Comparison of ENCODE assay signal across 8 mouse cellular contexts in genomic region chr12:113097749-113098281, GRCm38 (mm10). TPM values are rescaled to one million over a fixed set of nuclear protein-coding genes. Genes with fewer than 3 reads are reported as not detected.
DNase-seq lines count a peak whose midpoint lies in the region; ATAC-seq lines count a peak whose summit lies in the region.

Mta1 (plus strand) TSS chr12:113098278.

- peak; percentile 72 for DNase-seq in adrenal gland, postnatal 10 days
- DNase-seq in heart, adult 9 months (ENCODE audit: low spot score in 2 of 2) = peak; percentile 35 to 61
- DNase-seq in liver, embryonic 13.5 days = peak; percentile 22
- DNase-seq in naive thymus-derived CD4-positive, alpha-beta T cell, adult 2 months (ENCODE audit: low read depth) = peak; percentile 64
- peak; percentile 82 for DNase-seq in thymus, postnatal 4 days

- H3K4me1 ChIP-seq in embryonic facial prominence, embryonic 12.5 days = peaks cover 28% of the 10 kb centered on the region
- peaks cover 24% of the 10 kb centered on the region for H3K4me1 ChIP-seq in kidney, embryonic 14.5 days (ENCODE audit: control insufficient read depth, insufficient read depth, low read length)
- peaks cover 53% of the 10 kb centered on the region for H3K4me1 ChIP-seq in liver, embryonic 13.5 days (replicated peaks)

- WGBS in embryonic facial prominence, embryonic 12.5 days = 1% methylated on average over 42 of the region's 53 CpGs
- 3% methylated on average over 14 of the region's 53 CpGs for WGBS in kidney, embryonic 14.5 days
- 5% methylated on average over 36 of the region's 53 CpGs for WGBS in liver, embryonic 13.5 days (ENCODE audit: insufficient replicate concordance)

- H3K27me3 ChIP-seq in embryonic facial prominence, embryonic 12.5 days = no peaks in the 10 kb centered on the region
- H3K27me3 ChIP-seq in kidney, embryonic 14.5 days (ENCODE audit: control insufficient read depth, insufficient read depth, low read length) = no peaks in the 10 kb centered on the region
- peaks cover 12% of the 10 kb centered on the region; the same call in 1 of the 2 replicates for H3K27me3 ChIP-seq in liver, embryonic 13.5 days

- peak within 1 kb of the TSS; percentile 95 for H3K4me2 ChIP-seq in embryonic facial prominence, embryonic 12.5 days (replicated peaks)
- peak within 1 kb of the TSS; percentile 69 for H3K4me2 ChIP-seq in kidney, embryonic 14.5 days (replicated peaks; ENCODE audit: low read depth, low read length)
- H3K4me2 ChIP-seq in liver, embryonic 13.5 days = peak within 1 kb of the TSS; percentile 85

- no peaks in the 10 kb centered on the region for H3K9me3 ChIP-seq in embryonic facial prominence, embryonic 12.5 days
- H3K9me3 ChIP-seq in kidney, embryonic 14.5 days (ENCODE audit: control insufficient read depth, low read length) = no peaks in the 10 kb centered on the region
- no peaks in the 10 kb centered on the region for H3K9me3 ChIP-seq in liver, embryonic 13.5 days (replicated peaks)

- H3K9ac ChIP-seq in embryonic facial prominence, embryonic 12.5 days = peak within 1 kb of the TSS; percentile 100
- peak within 1 kb of the TSS; percentile 99 for H3K9ac ChIP-seq in kidney, embryonic 14.5 days (ENCODE audit: low read depth, low read length)
- H3K9ac ChIP-seq in liver, embryonic 13.5 days = peak within 1 kb of the TSS; percentile 92

- ATAC-seq in CD4-positive, CD25-positive, alpha-beta regulatory T cell, adult 4 months = peak; percentile 74
- ATAC-seq in embryonic facial prominence, embryonic 12.5 days (ENCODE audit: insufficient number of reproducible peaks, insufficient read depth, low FRiP score, low TSS enrichment) = peak; percentile 38; the same call in 1 of the 2 replicates
- peak; percentile 60 for ATAC-seq in kidney, embryonic 14.5 days (ENCODE audit: low FRiP score, low TSS enrichment)
- ATAC-seq in liver, embryonic 13.5 days (ENCODE audit: low read depth) = peak; percentile 75

- H3K27ac ChIP-seq in embryonic facial prominence, embryonic 12.5 days = peak within 1 kb of the TSS; percentile 88
- peak within 1 kb of the TSS; percentile 83 for H3K27ac ChIP-seq in kidney, embryonic 14.5 days (ENCODE audit: low read depth, low read length)
- H3K27ac ChIP-seq in liver, embryonic 13.5 days = peak within 1 kb of the TSS; percentile 82

- H3K4me3 ChIP-seq in embryonic facial prominence, embryonic 12.5 days = peak within 1 kb of the TSS; percentile 100
- peak within 1 kb of the TSS; percentile 99 for H3K4me3 ChIP-seq in kidney, embryonic 14.5 days (ENCODE audit: low read length)
- H3K4me3 ChIP-seq in liver, embryonic 13.5 days (replicated peaks) = peak within 1 kb of the TSS; percentile 80

- H3K36me3 ChIP-seq in embryonic facial prominence, embryonic 12.5 days = 0 out of 2 replicates have a peak, but pooled peaks cover 11% of the 10 kb centered on the region
- H3K36me3 ChIP-seq in kidney, embryonic 14.5 days (ENCODE audit: control insufficient read depth, insufficient read depth, low read length) = 0 out of 2 replicates have a peak, but pooled peaks cover 2% of the 10 kb centered on the region
- H3K36me3 ChIP-seq in liver, embryonic 13.5 days = peaks cover 2% of the 10 kb centered on the region; the same call in 1 of the 2 replicates

RNA-seq across cellular contexts. Expression of gene Mta1, which starts in this region (rescaled TPM):
- polyA plus RNA-seq in CD4-positive, CD25-positive, alpha-beta regulatory T cell, adult 4 months (2017; shearing (Covaris generic)) = 10 to 100 TPM in 1 of 2 experiments, 1 to 10 TPM in 1; 9.6 to 15.1 TPM
- 10 to 100 TPM; 78.1 to 85.9 TPM for total RNA-seq in adrenal gland, postnatal 10 days (2021)
- 18.5 and 20.4 TPM in 2 replicates for polyA plus RNA-seq in embryonic facial prominence, embryonic 12.5 days (2016; fragmentation: Nextera tagmentation; extraction: Ambion mirVana)
- 23.0 and 26.2 TPM in 2 replicates for polyA plus RNA-seq in kidney, embryonic 14.5 days (2014; fragmentation: Nextera tagmentation; extraction: Ambion mirVana)
- 4.8 and 6.1 TPM in 2 replicates for polyA plus RNA-seq in liver, embryonic 13.5 days (2015; fragmentation: Nextera tagmentation; extraction: Ambion mirVana)

Comparison
In these comparisons a context has a peak if more than half of its experiments do, and no peak if none do; other contexts are left out.
1. Peak in every context shown above with its lines: DNase-seq, ATAC-seq, H3K4me3 ChIP-seq and H3K27ac ChIP-seq.
2. DNase-seq: peak in every context shown above with its lines; median percentile 82 in thymus, postnatal 4 days; 72 in adrenal gland, postnatal 10 days; 64 in naive thymus-derived CD4-positive, alpha-beta T cell, adult 2 months; 48 in heart, adult 9 months; 22 in liver, embryonic 13.5 days.